Mouse (Mus musculus) kidney, adult 2 months (tissue): ENCODE results near the gene Srp14. TPM values are rescaled to one million over a fixed set of nuclear protein-coding genes. Genes with fewer than 3 reads are reported as not detected.

Source experiments
- DNase-seq: peaks from one replicate; pipeline ENCODE4 v3.0.0; 2021
- H3K27ac ChIP-seq: fragments of 200-500 bp; 2 replicates; pipeline ENCODE4 v1.5.1; 2012; ENCODE audit warnings: low read depth, low read length, control low read depth, inconsistent platforms; ENCODE audit not compliant: insufficient read depth
- H3K27me3 ChIP-seq: fragments of 200-500 bp; replicated peaks from 2 replicates; pipeline ENCODE4 v1.6.1; 2012; ENCODE audit warnings: mild to moderate bottlenecking, moderate library complexity, low read length, inconsistent platforms; ENCODE audit not compliant: control insufficient read depth, insufficient read depth
- H3K36me3 ChIP-seq: fragments of 200-500 bp; 2 replicates; pipeline ENCODE4 v1.6.1; 2012; ENCODE audit warnings: mild to moderate bottlenecking, moderate library complexity, low read length, inconsistent platforms; ENCODE audit not compliant: control insufficient read depth, insufficient read depth
- H3K4me1 ChIP-seq: fragments of 200-500 bp; 2 replicates; pipeline ENCODE4 v1.6.1; 2011; ENCODE audit warnings: low read length; ENCODE audit not compliant: control insufficient read depth, insufficient read depth
- H3K4me3 ChIP-seq: fragments of 200-500 bp; 2 replicates; pipeline ENCODE4 v1.5.1; 2011; ENCODE audit warnings: mild to moderate bottlenecking, low read depth, low read length, control low read depth; ENCODE audit not compliant: insufficient read depth
- CTCF ChIP-seq: fragments of 200-500 bp; conservative IDR thresholded peaks from 2 replicates; pipeline ENCODE4 v1.5.1; 2011; ENCODE audit warnings: low read depth, mild to moderate bottlenecking, control low read depth, low read length, moderate library complexity, mixed read lengths; ENCODE audit not compliant: insufficient read depth, insufficient read length
- POLR2A ChIP-seq: fragments of 200-500 bp; IDR thresholded peaks from one replicate; pipeline ENCODE4 v1.6.1; 2011; ENCODE audit warnings: low read depth, low read length, control low read depth
- WGBS: fragments of 180-500 bp; shearing (Covaris S2); methylation state at CpG from one replicate; pipeline ENCODE4 v1.1.7; 2018; 5-methylcytosine and 5-hydroxymethylcytosine counted together
- polyA plus RNA-seq: library from polyadenylated mRNA; depleted of rRNA; stranded (reverse); fragments of >200 nt; gene quantifications from 2 replicates; pipeline ENCODE4 v1.2.3, GENCODE M21; 2012; rRNA removed

Srp14 gene
- polyA plus RNA-seq, 1 experiment, result 77.2 TPM

DNA sequence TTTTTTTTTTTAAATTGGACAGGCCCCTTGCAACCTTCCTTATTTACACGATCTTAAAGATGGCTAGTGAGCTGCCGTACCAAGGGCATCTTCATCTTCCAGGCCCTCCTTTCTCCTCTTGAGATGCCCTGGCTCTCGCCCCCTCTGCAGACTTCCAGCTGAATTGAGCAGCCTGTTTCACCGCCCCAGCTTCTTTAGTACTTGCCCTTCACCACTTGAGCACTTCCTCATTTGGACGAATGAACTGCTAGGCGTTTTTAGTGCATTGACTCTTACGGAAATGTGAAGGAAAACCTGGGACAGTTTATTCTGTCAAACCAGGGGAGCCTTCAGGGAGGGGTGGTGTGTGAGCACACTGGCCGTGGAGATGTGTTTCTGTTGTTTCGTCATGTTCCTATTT, 50.2 kb downstream of the Srp14 start:
- no peaks in the 10 kb centered on the region; the same call in 1 of the 2 replicates for H3K36me3 ChIP-seq
- 91% methylated on average over 9 of the region's 9 CpGs for WGBS
- no peak overlapping the region for H3K4me3 ChIP-seq
- no peak for DNase-seq
- no peaks in the 10 kb centered on the region for H3K27me3 ChIP-seq
- no peaks in the 10 kb centered on the region for H3K4me1 ChIP-seq
- TF ChIP-seq POLR2A (no peak), CTCF (no peak)
- H3K27ac ChIP-seq, result no peak overlapping the region

DNA sequence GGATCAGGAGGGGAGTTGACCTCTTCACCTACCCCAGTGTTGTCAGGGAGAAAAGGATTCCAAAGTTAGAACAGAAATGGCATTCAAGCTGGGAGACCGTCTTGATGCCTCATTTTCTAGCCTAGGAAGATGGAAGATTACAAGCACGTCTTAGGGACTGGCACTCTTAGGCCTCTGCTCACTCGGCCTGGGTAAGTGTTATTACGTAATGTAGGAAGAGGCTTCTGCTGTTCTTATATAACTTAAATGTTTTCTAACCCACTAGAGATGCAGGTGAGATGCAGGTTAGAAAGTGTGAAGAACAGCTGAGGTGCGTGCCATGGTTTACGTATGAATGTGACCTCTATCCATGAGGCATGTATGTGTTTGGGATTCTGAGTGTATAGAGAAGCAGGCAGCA, 51.2 kb downstream of the Srp14 start:
- TF ChIP-seq POLR2A, result no peak
- no peak for TF ChIP-seq CTCF
- no peak overlapping the region for H3K27ac ChIP-seq
- H3K4me1 ChIP-seq, result no peaks in the 10 kb centered on the region
- DNase-seq, result no peak
- H3K4me3 ChIP-seq, result no peak overlapping the region
- WGBS, result 96% methylated on average over 6 of the region's 6 CpGs
- no peaks in the 10 kb centered on the region; the same call in 1 of the 2 replicates for H3K36me3 ChIP-seq
- no peaks in the 10 kb centered on the region for H3K27me3 ChIP-seq

Other genes starting within 250 kb of the Srp14 start
- 0.14 and 0.18 TPM in 2 replicates for gene Fsip1, start 222.7 kb downstream of the Srp14 start, polyA plus RNA-seq
- gene Gpr176, start 106.3 kb downstream of the Srp14 start, polyA plus RNA-seq, result 0.53 and 0.55 TPM in 2 replicates
- gene Eif2ak4, start 91.1 kb downstream of the Srp14 start, polyA plus RNA-seq, result 8.3 and 9.2 TPM in 2 replicates
- 9.1 and 10.5 TPM in 2 replicates for gene Bmf, start 70.0 kb upstream of the Srp14 start, polyA plus RNA-seq
- gene Bub1b, start 118.5 kb upstream of the Srp14 start, polyA plus RNA-seq, result 0.68 and 0.72 TPM in 2 replicates
- 10.9 and 13.7 TPM in 2 replicates for gene Pak6, start 183.6 kb upstream of the Srp14 start, polyA plus RNA-seq
- 0.03 and 0.05 TPM in 2 replicates for gene Ankrd63, start 224.3 kb upstream of the Srp14 start, polyA plus RNA-seq
- 1.9 and 3.7 TPM in 2 replicates for gene Plcb2, start 248.7 kb upstream of the Srp14 start, polyA plus RNA-seq